Mouse (Mus musculus) kidney, embryonic 16.5 days (tissue): Measurements from ENCODE around the gene Fjx1. TPM values are rescaled to one million over a fixed set of nuclear protein-coding genes. Genes with fewer than 3 reads are reported as not detected.

ENCODE experiments used
- ATAC-seq: fragments of 200-750 bp; cut with Nextera tagmentation; 2 replicates; pipeline ENCODE4 v1.8.0; 2017; ENCODE audit warnings: moderate TSS enrichment; ENCODE audit not compliant: low FRiP score, low TSS enrichment
- H3K27ac ChIP-seq: fragments of 300-500 bp; sonication (generic); 2 replicates; pipeline ENCODE4 v1.5.1; 2014; ENCODE audit warnings: low read length
- H3K27me3 ChIP-seq: fragments of 300-500 bp; sonication (generic); 2 replicates; pipeline ENCODE4 v1.6.1; 2014; ENCODE audit warnings: low read length, control low read depth, mixed read lengths; ENCODE audit not compliant: insufficient read depth
- H3K36me3 ChIP-seq: fragments of 300-500 bp; sonication (generic); 2 replicates; pipeline ENCODE4 v1.6.1; 2014; ENCODE audit warnings: low read length, control low read depth, mixed read lengths; ENCODE audit not compliant: insufficient read depth
- H3K4me1 ChIP-seq: fragments of 300-500 bp; sonication (generic); 2 replicates; pipeline ENCODE4 v1.6.1; 2014; ENCODE audit warnings: low read length, control low read depth, mixed read lengths; ENCODE audit not compliant: insufficient read depth
- H3K4me2 ChIP-seq: fragments of 300-500 bp; sonication (generic); replicated peaks from 2 replicates; pipeline ENCODE4 v1.6.1; 2014; ENCODE audit warnings: low read depth, low read length
- H3K4me3 ChIP-seq: fragments of 300-500 bp; sonication (generic); 2 replicates; pipeline ENCODE4 v1.5.1; 2014; ENCODE audit warnings: mild to moderate bottlenecking, low read length
- H3K9ac ChIP-seq: fragments of 300-500 bp; sonication (generic); replicated peaks from 2 replicates; pipeline ENCODE4 v1.6.1; 2014; ENCODE audit warnings: low read length
- H3K9me3 ChIP-seq: fragments of 300-500 bp; sonication (generic); 2 replicates; pipeline ENCODE4 v1.6.1; 2016; ENCODE audit warnings: low read length, control low read depth
- WGBS: fragments of 180-500 bp; shearing (Covaris S2); extraction: QIAGEN DNeasy Blood & Tissue Kit; methylation state at CpG from one replicate; pipeline ENCODE4 v1.1.7; 2014; 5-methylcytosine and 5-hydroxymethylcytosine counted together
- polyA plus RNA-seq: library from polyadenylated mRNA; unstranded; fragments of >200 nt; fragmentation: Nextera tagmentation; extraction: Ambion mirVana; gene quantifications from 2 replicates; pipeline ENCODE4 v1.2.1, GENCODE M21; 2015

Gene Fjx1
- polyA plus RNA-seq, 1 experiment from 2014 or later, result 7.6 TPM

- no peak overlapping the region for H3K4me3 ChIP-seq
- WGBS, result 84% methylated on average over 5 of the region's 5 CpGs
These were observed 48.3 kb downstream of the Fjx1 start for GRCm38 (mm10) chr2:102403982-102404381.

GRCm38 (mm10) chr2:102403306-102403705, 49.0 kb downstream of the Fjx1 start:
- H3K9me3 ChIP-seq, result no peaks in the 10 kb centered on the region

More at GRCm38 (mm10) chr2:102403982-102404381, 48.3 kb downstream of the Fjx1 start:
- no peak for ATAC-seq
- no peaks in the 10 kb centered on the region for H3K9me3 ChIP-seq
- no peaks in the 10 kb centered on the region for H3K36me3 ChIP-seq
- H3K4me1 ChIP-seq, result peaks cover 39% of the 10 kb centered on the region
- no peaks in the 10 kb centered on the region for H3K27me3 ChIP-seq
- no peak overlapping the region for H3K9ac ChIP-seq
- no peak overlapping the region for H3K4me2 ChIP-seq
- H3K27ac ChIP-seq, result no peak overlapping the region

GRCm38 (mm10) chr2:102401352-102401692, 51.0 kb downstream of the Fjx1 start:
- H3K9ac ChIP-seq, result peak overlapping the region; percentile 90
- no peaks in the 10 kb centered on the region for H3K36me3 ChIP-seq
- peak overlapping the region; percentile 97 for H3K4me2 ChIP-seq
- H3K4me3 ChIP-seq, result peak overlapping the region; percentile 79
- no peaks in the 10 kb centered on the region for H3K9me3 ChIP-seq
- WGBS, result 14% methylated on average over 6 of the region's 6 CpGs
- peak overlapping the region; percentile 91 for H3K27ac ChIP-seq
- H3K4me1 ChIP-seq, result peaks cover 25% of the 10 kb centered on the region
- no peaks in the 10 kb centered on the region for H3K27me3 ChIP-seq
- ATAC-seq, result no peak

More at GRCm38 (mm10) chr2:102403306-102403705, 49.0 kb downstream of the Fjx1 start:
- WGBS, result 90% methylated on average over 4 of the region's 4 CpGs
- Histone ChIP-seq H3K9ac (no peak overlapping the region), H3K4me2 (no peak overlapping the region), H3K27ac (no peak overlapping the region), H3K36me3 (no peaks in the 10 kb centered on the region), H3K4me3 (no peak overlapping the region), H3K4me1 (peaks cover 39% of the 10 kb centered on the region), H3K27me3 (no peaks in the 10 kb centered on the region)
- no peak for ATAC-seq

- Histone ChIP-seq H3K4me2 (peak overlapping the region; percentile 97), H3K9ac (peak overlapping the region; percentile 90), H3K9me3 (no peaks in the 10 kb centered on the region), H3K27ac (peak overlapping the region; percentile 91), H3K4me1 (peaks cover 20% of the 10 kb centered on the region), H3K36me3 (no peaks in the 10 kb centered on the region), H3K4me3 (peak overlapping the region; percentile 79), H3K27me3 (no peaks in the 10 kb centered on the region)
- ATAC-seq, result peak; percentile 95
- under 1% methylated on average over 87 of the region's 94 CpGs for WGBS
These were observed 51.5 kb downstream of the Fjx1 start for GRCm38 (mm10) chr2:102400605-102401351.

GRCm38 (mm10) chr2:102399864-102400604, 52.3 kb downstream of the Fjx1 start:
- no peaks in the 10 kb centered on the region for H3K27me3 ChIP-seq
- peaks cover 20% of the 10 kb centered on the region for H3K4me1 ChIP-seq
- no peaks in the 10 kb centered on the region for H3K9me3 ChIP-seq
- 36% methylated on average over 48 of the region's 48 CpGs for whole genome bisulfite sequencing
- peak overlapping the region; percentile 91 for H3K27ac ChIP-seq
- peak overlapping the region; percentile 79 for H3K4me3 ChIP-seq
- peak overlapping the region; percentile 90 for H3K9ac ChIP-seq
- no peaks in the 10 kb centered on the region for H3K36me3 ChIP-seq
- ATAC-seq, result no peak; the same call in 1 of the 2 replicates
- H3K4me2 ChIP-seq, result peak overlapping the region; percentile 97

Other genes with a start within 250 kb of the Fjx1 start
- 22.6 and 23.4 TPM in 2 replicates for gene Trim44, start 44.7 kb downstream of the Fjx1 start, polyA plus RNA-seq
- gene Pamr1, start 97.5 kb upstream of the Fjx1 start, polyA plus RNA-seq, result 31.2 and 34.1 TPM in 2 replicates
- gene Slc1a2, start 206.2 kb upstream of the Fjx1 start, polyA plus RNA-seq, result 0.12 and 0.13 TPM in 2 replicates